Mouse (Mus musculus) ES-E14 (cell line): ENCODE results near the gene Tspan3. TPM values are rescaled to one million over a fixed set of nuclear protein-coding genes. Genes with fewer than 3 reads are reported as not detected.

ENCODE experiments used
- DNase-seq: peaks from one replicate; pipeline ENCODE4 v3.0.0-alpha.2; 2013; ENCODE audit warnings: low read depth, low spot score
- H3K27ac ChIP-seq: 2 replicates; pipeline ENCODE4 v1.5.1; 2012; ENCODE audit warnings: low read depth, mild to moderate bottlenecking, low read length, moderate library complexity, mixed read lengths; ENCODE audit not compliant: poor library complexity, insufficient read depth, severe bottlenecking
- H3K36me3 ChIP-seq: 2 replicates; pipeline ENCODE4 v1.6.1; 2012; ENCODE audit warnings: mild to moderate bottlenecking, low read length, moderate library complexity, mixed read lengths; ENCODE audit not compliant: control insufficient read depth, poor library complexity, insufficient read depth, severe bottlenecking
- H3K4me1 ChIP-seq, 2 experiments: fragments of 150-350 bp in 1 of 2; sonication (generic) in 1 of 2; 2 replicates each; pipeline ENCODE4 v1.6.1; 2012; ENCODE audit warnings: low read length in 2 of 2, mild to moderate bottlenecking in 1 of 2, mixed read lengths in 1 of 2; ENCODE audit not compliant: control insufficient read depth in 2 of 2, insufficient read depth in 2 of 2, poor library complexity in 1 of 2
- H3K4me3 ChIP-seq, 2 experiments: fragments of 150-350 bp in 1 of 2; sonication (generic) in 1 of 2; 2 replicates each; pipeline ENCODE4 v1.5.1; 2012; ENCODE audit warnings: low read length in 2 of 2, low read depth in 1 of 2, mild to moderate bottlenecking in 1 of 2, mixed read lengths in 1 of 2; ENCODE audit not compliant: insufficient read depth in 1 of 2, poor library complexity in 1 of 2, severe bottlenecking in 1 of 2
- H3K9ac ChIP-seq: 2 replicates; pipeline ENCODE4 v1.6.1; 2012; ENCODE audit warnings: low read depth, mild to moderate bottlenecking, low read length, mixed read lengths; ENCODE audit not compliant: poor library complexity, insufficient read depth, severe bottlenecking
- H3K9me3 ChIP-seq: fragments of 150-350 bp; sonication (generic); 2 replicates; pipeline ENCODE4 v1.6.1; 2012; ENCODE audit warnings: low read depth, mild to moderate bottlenecking, low read length; ENCODE audit not compliant: control insufficient read depth, insufficient read depth
- CHD2 ChIP-seq: IDR thresholded peaks from 2 replicates; pipeline ENCODE4 v1.6.1; 2014; ENCODE audit warnings: mild to moderate bottlenecking, low read depth, low read length, inconsistent platforms
- HCFC1 ChIP-seq: IDR thresholded peaks from 2 replicates; pipeline ENCODE4 v1.6.1; 2012; ENCODE audit warnings: low read length, inconsistent platforms, borderline replicate concordance; ENCODE audit not compliant: insufficient read depth
- MAFK ChIP-seq: IDR thresholded peaks from 2 replicates; pipeline ENCODE4 v1.6.1; 2014; ENCODE audit warnings: mild to moderate bottlenecking, low read depth, low read length, inconsistent platforms; ENCODE audit not compliant: insufficient read depth
- ZC3H11A ChIP-seq: IDR thresholded peaks from 2 replicates; pipeline ENCODE4 v1.6.1; 2012; ENCODE audit warnings: low read depth, mild to moderate bottlenecking, inconsistent platforms, low read length, borderline replicate concordance
- ZNF384 ChIP-seq: IDR thresholded peaks from 2 replicates; pipeline ENCODE4 v1.6.1; 2012; ENCODE audit warnings: low read depth, low read length, inconsistent platforms
- in situ Hi-C, 2 experiments: fragments of 600-800 bp; cut with MboI; formaldehyde crosslinking; loops; one replicate each; pipeline ENCODE4 v1.15.1; 2025; ENCODE audit warnings: low sequenced_read_pairs in 2 of 2, inconsistent platforms in 1 of 2; ENCODE audit not compliant: unreplicated experiment in 2 of 2
- total RNA-seq: library from RNA; depleted of rRNA; stranded (reverse); fragments of 300-350 nt; gene quantifications from 2 replicates; pipeline ENCODE4 v1.2.3, GENCODE M21; 2012

The Tspan3 gene
- total RNA-seq, 1 experiment = 158 TPM

- in situ Hi-C loops = no loop called here
- H3K9ac ChIP-seq = no peak overlapping the region
- 0 out of 2 replicates have a peak, but pooled peaks have one; percentile 10 for TF ChIP-seq CHD2
- TF ChIP-seq HCFC1 = no peak
- TF ChIP-seq ZNF384 = no peak
- no peak for TF ChIP-seq MAFK
- no peak for TF ChIP-seq ZC3H11A
These were observed 57.8 kb downstream of the Tspan3 start for GRCm38 (mm10) chr9:56107527-56107926.

DNA sequence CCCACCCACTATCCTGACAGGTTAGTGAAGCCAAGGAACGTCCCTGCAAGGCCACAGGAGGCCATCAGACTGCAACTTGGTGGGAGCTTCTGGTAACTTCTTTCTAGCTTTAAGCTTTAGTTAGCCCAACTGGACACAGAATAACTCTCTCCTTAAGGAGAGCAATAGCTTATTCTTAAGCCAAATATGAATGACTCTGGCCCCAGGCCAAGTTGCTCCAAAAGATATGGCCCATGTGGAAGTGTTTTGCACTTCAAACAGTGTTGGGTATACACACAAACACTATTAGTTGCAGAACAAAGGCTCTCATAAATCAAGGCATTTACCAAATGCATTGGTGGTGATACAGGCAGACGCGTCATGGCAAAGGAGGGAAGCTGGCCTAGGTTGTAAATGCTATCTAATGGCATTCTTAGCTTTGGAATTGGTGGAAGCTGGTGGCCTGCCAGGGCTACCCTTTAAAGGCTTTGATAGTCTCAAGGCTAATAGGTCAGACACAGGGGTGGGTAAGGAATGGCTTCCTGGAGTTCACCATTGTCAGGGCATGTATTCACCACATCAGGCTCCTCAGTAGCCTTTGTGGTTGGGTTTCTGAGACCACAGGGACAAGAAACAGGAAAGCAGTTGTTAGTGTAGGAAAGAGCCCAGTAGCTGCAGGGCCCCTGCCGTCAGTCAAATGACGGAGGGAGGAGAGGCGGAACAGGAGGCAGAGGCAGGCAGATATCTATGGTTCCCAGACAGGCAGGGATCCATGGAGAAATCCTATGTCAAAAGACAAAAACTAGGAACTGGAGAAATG is 58.8 kb downstream of the Tspan3 start:
- Histone ChIP-seq H3K9me3 (no peaks in the 10 kb centered on the region), H3K36me3 (no peaks in the 10 kb centered on the region), H3K27ac (no peak overlapping the region), H3K4me3 (no peak overlapping the region), H3K9ac (no peak overlapping the region), H3K4me1 (peaks cover 2 to 11% of the 10 kb centered on the region in 2 experiments; a peak in 3 of 4 replicates)
- DNase-seq = no peak
- TF ChIP-seq ZNF384 (no peak), CHD2 (no peak), MAFK (no peak), HCFC1 (no peak), ZC3H11A (no peak)
- in situ Hi-C loops = no loop called here

More at GRCm38 (mm10) chr9:56107527-56107926, 57.8 kb downstream of the Tspan3 start:
- Histone ChIP-seq H3K36me3 (no peaks in the 10 kb centered on the region), H3K9me3 (no peaks in the 10 kb centered on the region), H3K4me1 (peaks cover 2 to 11% of the 10 kb centered on the region in 2 experiments; a peak in 3 of 4 replicates), H3K4me3 (no peak overlapping the region), H3K27ac (no peak overlapping the region)
- DNase-seq = no peak

DNA sequence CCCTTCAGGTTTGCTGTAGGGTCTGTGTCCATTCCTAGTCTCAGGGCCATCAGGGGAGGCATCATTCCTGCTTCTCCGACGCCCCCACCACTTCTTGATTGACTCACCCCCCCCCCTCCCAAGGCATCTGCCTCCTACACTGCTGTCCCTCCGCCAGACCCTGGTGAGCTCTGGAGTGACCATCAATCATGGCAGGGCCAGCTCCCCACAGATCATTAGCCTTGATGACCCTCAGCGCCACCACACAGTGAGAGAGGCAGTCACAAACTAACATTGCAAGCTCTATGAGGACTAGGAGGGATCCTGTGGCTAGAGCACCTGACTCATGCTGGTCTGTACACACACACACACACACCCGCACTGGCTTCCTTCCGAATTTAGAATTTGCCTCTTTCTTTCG is 60.4 kb downstream of the Tspan3 start:
- no peaks in the 10 kb centered on the region for H3K36me3 ChIP-seq
- TF ChIP-seq CHD2 = no peak
- no peak for TF ChIP-seq MAFK
- no peak for TF ChIP-seq ZC3H11A
- no peak for TF ChIP-seq ZNF384
- no peak for TF ChIP-seq HCFC1
- no peak overlapping the region for H3K9ac ChIP-seq
- H3K9me3 ChIP-seq = no peaks in the 10 kb centered on the region
- in situ Hi-C loops = no loop called here
- no peak overlapping the region for H3K27ac ChIP-seq
- H3K4me3 ChIP-seq = no peak overlapping the region
- H3K4me1 ChIP-seq = peaks cover 2 to 11% of the 10 kb centered on the region in 2 experiments; a peak in 3 of 4 replicates
- no peak for DNase-seq

GRCm38 (mm10) chr9:56101022-56101421 is 64.3 kb downstream of the Tspan3 start:
- Histone ChIP-seq H3K4me3 (no peak overlapping the region), H3K9me3 (no peaks in the 10 kb centered on the region), H3K4me1 (peaks cover 2% of the 10 kb centered on the region in 2 experiments; a peak in 2 of 4 replicates), H3K36me3 (no peaks in the 10 kb centered on the region), H3K9ac (no peak overlapping the region), H3K27ac (no peak overlapping the region)
- TF ChIP-seq CHD2 (no peak), ZC3H11A (no peak), HCFC1 (no peak), MAFK (no peak)
- in situ Hi-C loops = no loop called here
- no peak for DNase-seq

GRCm38 (mm10) chr9:56100041-56100522 is 65.2 kb downstream of the Tspan3 start:
- TF ChIP-seq ZC3H11A = no peak
- TF ChIP-seq ZNF384 = no peak
- no peak for TF ChIP-seq HCFC1
- TF ChIP-seq CHD2 = no peak
- TF ChIP-seq MAFK = no peak
- no peak overlapping the region for H3K4me3 ChIP-seq
- H3K27ac ChIP-seq = no peak overlapping the region
- in situ Hi-C loops = no loop called here
- DNase-seq = no peak
- no peak overlapping the region for H3K9ac ChIP-seq
- H3K36me3 ChIP-seq = no peaks in the 10 kb centered on the region
- H3K9me3 ChIP-seq = no peaks in the 10 kb centered on the region
- peaks cover 2% of the 10 kb centered on the region in 2 experiments; a peak in 2 of 4 replicates for H3K4me1 ChIP-seq
